Mouse (Mus musculus): ENCODE results near the gene Scube3.

Scube3 gene

DNA sequence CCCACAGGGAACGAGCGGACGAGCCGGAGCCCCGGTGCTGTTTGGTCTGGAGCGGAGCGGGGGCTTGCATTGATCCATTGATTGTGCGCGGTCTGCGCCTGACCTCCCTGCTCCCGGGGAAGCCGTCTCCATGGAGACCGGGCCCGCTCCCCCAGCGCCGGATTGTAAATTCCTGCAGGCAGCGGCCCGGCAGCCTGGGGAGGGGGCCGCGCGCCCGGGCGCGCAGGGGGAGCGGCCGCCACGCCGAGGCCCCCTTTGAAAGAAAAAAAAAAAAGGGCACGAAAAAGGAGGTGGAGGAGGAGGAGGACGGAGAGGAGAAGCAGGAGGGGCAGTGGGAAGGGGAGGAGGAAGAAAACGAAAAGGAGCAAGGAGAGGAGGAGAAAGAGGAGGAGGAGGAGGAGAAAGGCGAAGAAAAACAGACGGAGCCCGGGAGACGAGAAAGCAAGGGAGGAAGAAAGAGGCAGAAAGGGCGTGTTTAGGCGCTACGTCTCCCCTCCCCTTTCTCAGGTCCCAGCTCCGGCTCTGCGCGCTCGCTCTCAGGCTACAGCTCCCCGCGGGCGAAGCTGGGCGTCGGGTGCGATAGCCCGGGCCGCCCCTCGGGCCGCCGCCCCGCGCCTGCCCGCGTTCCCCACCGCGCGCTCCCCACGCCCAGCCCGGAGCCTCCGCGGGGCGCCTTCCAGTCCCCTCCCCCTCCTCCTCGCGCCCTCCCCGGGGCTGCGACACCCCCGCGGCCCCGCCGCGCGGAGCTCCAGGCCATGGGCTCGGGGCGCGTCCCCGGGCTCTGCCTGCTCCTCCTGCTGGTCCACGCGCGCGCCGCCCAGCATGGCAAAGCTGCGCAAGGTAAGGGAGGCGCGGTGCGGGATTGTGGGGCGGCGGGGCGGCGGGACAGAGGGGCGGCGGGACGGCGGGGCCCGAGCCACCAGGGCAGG, at the start of gene Scube3:
Gene Scube3 (plus strand): TSS at position 371 of the 929 bp plus-strand sequence.
- DNase-seq, result no peak

DNA sequence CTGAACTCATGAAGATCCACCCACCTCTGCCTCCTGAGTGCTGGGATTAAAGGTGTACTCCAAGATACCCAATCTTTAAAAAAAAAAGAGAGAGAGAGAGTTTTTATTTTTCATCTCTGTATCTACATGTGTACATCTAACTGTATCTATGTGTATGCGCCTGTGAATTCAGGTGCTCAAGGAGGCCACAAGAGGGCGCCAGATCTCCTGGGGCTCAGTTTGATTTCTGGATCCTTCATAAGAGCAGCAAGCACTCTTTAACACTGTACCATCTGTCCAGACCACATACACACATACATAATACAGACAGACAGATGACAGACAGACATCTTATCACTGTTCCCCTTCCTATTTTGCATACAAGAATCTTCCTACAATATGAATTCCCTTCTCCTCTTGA, 49.6 kb upstream of the Scube3 start:
- DNase-seq, result no peak

DNA sequence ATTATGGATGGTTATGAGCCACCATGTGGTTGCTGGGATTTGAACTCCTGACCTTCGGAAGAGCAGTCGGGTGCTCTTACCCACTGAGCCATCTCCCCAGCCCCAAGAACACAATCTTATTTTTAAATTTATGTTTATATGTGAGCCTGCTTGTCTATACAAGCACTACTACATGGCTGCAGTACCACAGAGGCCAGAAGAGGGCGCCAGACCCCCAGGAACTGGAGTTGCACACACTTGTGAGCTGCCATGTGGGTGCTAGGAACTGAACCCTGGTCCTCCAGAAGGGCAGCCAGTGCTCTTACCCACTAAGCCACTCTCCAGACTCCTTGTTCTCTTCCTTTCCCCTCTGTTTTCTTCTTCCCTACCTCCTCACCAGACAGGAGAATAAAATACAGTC, 48.1 kb upstream of the Scube3 start:
- DNase-seq, result no peak

DNA sequence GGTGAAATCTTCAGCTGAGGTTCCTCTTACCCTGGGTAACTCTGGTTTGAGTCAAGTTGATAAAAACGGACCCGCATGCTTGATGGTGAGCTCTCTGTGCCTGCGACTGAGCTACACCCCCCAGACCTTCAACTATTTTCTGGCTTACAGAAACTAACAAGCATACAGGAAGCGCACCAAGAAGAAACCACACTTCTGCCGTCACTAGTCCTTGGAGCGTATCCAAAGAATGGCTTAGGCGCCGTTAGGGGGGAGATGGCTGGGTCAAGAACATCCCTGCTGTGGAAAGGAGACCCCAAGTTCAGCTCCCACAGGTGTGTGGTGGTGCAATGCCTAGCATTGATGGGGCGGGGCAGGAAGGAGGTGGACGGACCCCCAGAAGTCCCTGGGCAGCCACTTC, 45.5 kb upstream of the Scube3 start:
- no peak for DNase-seq

DNA sequence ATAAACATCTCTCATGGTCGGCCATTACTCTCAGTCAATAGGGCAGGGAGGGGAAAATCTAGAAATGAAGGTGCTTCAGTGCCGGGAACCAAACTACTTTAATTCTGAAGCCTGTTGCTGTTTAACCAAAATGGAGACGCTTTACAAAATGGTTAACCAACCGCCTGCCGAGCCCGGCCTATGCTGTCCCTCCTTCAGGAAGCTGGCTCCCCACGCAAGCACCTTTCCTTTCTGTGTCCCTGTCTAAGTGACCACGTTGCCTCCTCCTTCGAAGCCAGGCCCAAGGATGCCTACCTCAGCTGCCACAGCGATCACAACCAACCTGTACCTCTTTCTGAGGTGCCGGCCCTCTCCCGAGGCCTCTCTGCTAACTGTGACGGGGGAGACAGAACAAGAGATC, 44.6 kb upstream of the Scube3 start:
- DNase-seq, result no peak

DNA sequence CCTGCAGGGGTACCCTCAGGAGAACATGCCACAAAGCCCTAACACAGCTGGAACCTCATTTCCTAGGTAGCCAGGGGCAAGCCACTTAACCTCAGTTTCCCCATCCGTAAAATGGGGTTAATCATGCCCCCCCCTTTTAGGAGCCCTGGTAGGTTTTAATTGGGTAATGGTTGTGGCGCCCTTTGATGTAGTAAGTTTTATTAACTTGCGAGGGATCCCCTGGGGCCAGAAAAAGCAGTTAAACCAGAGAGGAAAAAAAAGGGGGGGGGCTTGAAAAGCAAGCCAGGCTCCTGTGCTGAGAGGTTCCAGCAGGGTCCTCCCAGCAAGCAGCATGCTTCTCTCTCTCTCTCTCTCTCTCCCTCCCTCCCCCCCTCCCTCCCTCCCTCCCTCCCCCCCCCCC, 42.9 kb upstream of the Scube3 start:
- DNase-seq, result no peak

DNA sequence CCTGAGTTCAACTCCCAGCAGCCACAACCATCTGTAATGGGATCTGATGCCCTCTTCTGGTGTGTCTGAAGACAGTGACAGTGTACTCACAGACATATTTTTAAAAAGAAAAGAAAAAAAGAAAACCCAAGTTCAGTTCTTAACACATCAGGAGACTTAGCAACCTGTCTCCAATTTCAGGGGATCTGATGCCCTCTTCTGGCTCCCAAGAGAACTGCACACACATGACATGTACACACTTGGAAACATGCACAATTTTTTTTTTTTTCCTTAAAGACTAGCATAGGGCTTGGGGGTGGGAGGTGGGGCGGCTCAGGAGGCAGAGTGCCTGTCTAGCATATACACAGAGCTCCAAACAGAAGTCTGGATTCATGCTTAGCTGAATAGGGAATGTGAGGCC, 41.3 kb upstream of the Scube3 start:
- no peak for DNase-seq

DNA sequence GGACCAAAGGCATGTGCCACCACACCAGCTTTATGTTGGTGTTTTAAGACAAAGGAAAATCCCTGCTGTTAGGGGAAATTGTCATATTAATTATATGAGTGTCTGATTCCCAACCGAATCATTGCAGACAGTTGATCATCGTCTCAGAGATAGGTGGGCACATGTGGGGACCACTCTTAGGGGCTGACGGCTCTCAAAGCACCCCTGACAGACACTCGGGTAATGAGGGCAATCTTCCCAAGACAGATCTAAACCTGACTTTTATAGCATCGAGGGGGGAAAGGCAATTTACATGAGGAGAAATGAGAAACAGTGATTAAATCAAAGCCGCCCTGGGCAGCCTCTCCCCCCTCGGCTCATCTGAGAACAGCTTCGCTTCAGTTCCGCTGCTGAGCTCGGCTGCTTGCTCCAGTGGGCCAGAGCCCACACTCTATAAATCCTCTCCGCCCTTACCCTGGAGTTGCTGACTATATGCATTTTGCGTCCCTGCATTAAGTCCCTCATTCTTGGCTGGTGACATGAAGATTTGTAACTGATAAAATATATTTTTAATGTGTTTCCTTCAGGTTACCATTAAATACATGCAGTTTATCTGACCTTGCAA, 40.6 kb upstream of the Scube3 start:
- no peak for DNase-seq

DNA sequence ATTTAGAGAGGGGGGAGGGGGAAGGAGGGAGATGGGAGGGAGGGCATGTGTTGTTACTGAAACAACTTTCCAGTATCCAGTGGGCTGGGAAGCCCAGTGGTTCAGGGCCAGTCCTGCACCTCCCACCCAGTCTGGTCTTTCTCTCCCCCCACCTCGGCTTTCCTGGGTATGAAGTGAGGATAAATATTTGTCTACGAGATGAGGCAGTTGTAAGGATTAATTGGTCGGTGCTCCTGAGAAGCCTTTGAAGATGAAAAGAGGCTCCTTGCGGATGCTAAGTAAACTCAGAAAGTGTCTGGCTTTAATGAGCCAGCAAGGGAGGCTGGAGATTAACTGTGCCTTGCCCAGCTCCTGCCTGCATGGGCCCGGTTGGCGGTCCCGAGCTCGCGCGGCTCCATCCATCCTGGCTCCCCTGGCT, 40.0 kb upstream of the Scube3 start:
- no peak for DNase-seq

DNA sequence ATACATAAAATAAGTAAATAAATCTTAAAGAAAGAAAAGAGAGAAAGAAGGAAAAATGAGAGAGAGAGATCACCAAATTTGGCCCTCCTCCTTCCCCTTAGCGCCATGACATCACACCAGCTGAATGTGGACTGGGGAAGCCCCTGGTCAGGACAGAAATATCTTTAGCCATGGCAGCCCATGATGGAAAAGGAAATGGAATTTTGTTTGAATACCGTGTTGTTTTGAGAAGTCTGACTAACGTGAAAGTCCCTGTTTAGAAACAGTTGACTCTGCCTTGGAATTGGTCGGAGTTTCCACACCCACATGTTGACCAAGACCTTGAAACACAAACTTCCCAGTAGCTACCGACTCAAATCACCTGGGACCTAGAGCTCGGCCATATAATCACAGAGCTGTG, 37.5 kb upstream of the Scube3 start:
- no peak for DNase-seq

DNA sequence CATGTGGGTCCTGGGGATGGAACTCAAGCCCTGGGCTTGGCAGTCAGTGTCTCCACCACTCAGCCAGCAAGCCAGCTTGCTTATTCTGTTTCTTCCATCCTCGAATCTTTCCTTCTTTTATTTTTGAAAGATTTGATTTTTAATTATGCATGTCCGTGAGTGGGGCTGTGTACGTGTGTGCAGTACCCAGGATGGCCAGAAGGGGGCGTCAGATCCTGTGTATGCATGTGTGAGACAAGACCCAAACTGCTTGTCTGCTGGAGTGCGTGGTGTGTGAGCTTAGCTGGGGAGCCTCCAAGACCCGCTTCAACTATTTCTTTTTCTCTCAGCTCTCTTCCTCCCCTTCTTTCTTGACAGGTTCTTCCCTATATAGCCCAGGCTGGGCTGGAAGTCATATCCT, 35.6 kb upstream of the Scube3 start:
- no peak for DNase-seq

DNA sequence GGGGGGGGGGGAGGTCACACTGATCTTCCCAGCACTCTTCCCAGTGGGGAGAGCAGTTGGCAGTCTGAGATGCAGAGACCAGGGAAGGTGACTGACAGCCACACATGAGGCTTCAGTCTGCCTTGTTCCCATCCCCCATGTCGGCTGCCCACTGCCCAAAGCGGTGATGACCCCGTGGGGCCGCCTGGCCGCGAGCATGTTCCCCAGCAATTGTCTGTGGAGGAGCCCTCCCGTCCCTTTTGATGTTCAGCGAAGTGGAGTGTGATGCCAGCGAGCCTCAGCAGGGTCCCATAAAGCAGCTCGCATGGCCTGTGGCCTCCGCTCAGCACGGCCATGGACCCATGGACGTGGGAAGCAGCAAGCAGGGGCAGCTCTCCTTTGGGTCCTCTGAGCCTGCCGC, 34.7 kb upstream of the Scube3 start:
- no peak for DNase-seq

DNA sequence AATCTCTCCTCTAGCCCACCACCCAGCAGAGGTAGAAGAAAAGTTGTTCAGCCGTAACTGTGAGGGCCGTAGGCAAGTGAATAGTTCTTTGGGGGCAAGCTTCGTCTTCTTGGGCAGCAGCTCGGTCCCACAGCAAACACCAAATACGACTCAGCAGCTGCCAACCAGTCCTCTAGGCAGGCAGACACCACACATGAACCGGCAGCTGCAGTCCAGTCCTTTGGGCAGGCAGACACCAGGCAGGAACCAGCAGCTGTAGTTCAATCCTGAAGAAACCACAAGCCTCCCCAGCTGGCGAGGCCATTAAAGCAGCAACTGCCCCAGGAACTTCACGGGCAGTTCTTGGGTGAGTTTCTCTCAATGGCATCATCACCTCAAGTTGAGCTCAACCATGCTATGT, 29.7 kb upstream of the Scube3 start:
- DNase-seq, result no peak

DNA sequence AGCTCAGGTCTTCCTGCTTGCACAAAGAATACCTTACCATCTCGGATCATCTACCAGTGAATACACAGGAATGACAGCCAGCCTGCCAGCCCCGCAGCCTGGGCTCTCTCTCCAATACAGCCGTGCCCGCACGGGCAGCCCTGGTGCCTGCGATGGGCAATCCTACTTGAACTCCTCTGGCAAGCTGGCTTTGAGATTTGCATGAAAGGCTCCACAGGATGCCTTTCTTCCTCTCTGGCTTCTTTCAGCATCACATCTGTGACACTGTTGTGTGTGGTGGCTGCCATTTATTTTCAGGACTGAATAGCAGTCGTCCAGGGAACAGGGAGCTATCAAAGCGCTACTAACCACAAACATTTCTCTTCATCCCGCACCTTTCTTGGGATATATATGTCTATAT, 25.6 kb upstream of the Scube3 start:
- DNase-seq, result no peak

DNA sequence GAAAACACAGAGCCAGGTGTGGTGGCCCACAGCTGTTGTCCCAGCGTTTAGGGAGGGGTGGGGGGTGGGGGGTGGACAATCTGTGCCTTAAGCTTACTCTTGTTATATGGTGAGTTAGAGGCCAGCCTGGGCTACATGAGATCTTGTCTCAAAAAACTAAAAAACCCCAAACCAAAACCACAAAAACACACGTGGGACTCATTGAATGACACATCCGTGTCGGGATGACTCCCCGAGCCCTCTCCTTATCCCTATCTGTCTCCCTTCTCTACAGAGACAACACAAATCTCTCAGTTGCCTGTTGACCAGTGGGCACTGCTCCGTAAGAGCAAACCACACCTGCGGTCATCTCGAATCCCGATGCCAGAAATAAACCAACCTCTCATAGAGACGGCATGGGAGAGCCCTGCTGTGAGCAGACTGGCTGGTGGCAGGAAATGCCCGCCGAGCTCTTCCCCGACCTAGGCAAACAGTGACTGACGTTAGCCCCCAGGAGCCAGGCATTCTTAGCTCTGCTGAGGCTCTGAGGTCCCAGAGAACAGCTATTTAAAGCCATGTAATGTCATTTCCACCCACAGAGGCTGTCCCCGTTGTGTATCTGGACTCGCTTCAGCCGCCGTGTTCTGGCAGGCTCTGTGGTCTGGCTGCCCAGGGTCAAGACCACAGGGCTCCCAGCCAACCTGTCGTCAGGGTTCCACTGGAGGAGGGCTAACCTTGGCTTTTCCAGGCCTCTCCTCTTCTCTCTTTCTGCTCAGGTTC, 24.3 kb upstream of the Scube3 start:
- DNase-seq, result peak; percentile 55

DNA sequence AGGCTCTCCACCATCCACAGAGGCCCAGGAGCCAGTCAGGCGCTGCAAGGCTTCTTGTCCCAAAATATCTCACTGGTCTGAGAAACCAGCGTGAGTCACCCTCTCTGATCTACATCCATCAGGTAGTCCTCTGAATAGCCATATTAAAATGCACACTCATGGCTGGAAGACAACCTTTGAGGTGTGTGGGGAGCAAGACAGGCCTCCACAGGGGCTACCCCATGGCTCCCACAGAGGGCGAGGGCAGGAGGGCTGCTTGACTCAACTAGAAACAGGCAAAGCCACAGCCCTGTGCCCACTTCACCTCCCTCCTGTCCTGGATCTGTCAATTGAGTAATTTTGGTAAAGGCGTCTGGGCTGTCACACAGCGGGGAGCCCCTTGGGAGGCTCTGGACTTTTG, 21.5 kb upstream of the Scube3 start:
- DNase-seq, result no peak

DNA sequence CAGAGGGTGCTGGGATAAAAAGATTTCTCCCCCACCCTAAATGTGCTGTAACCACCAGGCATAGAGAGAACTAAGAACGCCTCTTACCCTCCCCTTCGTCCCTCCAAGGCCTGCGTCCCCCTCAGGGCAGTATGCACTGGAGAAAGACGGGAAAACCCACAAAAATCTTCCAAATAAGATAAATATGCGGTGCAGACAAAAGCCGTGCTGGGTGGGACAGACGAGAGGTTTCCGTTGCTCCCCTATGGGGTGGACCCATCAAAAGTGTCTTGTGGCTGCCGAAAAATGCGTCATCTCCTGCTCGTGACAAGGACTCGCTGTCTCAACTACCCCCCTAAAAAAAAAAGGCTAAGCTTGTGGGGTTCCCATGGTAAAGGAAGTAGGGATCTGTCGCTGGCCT, 19.0 kb upstream of the Scube3 start:
- no peak for DNase-seq

DNA sequence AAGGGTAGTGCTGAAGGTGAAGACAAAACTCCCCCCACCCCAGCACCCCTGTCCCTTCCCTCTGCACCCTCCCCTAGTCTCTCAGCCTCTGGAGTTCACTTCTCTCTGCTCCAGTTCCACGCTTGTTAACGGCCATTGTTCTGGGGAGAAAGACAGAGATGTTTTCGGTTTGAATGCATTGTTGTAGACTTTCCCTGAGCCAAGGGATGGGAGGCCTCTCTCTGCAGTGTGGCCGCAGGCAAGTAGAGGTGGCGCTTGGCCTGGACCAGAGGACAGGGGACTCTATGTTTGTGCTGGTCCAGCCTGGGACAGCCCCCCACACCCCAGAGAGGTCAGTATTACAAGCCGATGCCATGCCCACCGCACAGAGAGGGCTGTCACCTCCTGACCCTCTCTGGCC, 18.3 kb upstream of the Scube3 start:
- no peak for DNase-seq

DNA sequence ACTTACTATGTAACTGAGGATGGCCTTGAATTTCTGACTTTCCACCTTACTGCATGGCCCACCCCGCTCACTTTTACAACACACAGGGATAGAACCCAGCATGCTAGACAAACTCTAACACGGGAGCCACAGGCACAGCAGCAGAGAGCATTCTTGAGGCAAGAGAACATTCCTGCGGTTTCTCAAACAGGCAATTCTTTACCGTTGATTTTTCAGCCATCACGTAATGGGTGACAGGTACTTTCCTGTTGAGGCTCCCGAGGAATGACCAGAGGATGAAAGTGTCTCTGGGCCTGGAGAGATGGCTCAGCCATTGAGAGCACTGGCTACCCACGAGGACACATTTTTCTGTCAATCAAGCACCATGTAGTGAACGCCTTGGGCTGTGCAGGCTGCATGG, 17.6 kb upstream of the Scube3 start:
- DNase-seq, result no peak

DNA sequence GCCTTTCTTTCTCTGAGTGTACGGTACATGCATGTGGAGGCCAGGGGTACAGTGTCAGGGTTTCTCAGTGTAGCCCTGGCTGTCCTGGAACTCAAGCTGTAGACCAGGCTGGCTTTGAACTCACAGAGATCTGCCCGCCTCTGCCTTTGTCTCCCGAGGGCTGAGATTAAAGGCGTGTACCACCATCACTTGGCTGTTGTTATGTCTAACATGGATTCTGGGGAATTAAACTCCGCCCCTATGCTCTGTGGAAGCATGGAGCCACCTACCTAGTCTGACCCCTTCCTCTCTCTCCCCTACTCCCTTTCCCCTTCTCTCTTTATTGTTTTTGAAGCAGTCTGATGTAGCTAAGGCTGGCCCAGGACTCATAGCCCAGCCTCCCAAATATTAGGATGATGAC, 12.1 kb upstream of the Scube3 start:
- DNase-seq, result no peak

DNA sequence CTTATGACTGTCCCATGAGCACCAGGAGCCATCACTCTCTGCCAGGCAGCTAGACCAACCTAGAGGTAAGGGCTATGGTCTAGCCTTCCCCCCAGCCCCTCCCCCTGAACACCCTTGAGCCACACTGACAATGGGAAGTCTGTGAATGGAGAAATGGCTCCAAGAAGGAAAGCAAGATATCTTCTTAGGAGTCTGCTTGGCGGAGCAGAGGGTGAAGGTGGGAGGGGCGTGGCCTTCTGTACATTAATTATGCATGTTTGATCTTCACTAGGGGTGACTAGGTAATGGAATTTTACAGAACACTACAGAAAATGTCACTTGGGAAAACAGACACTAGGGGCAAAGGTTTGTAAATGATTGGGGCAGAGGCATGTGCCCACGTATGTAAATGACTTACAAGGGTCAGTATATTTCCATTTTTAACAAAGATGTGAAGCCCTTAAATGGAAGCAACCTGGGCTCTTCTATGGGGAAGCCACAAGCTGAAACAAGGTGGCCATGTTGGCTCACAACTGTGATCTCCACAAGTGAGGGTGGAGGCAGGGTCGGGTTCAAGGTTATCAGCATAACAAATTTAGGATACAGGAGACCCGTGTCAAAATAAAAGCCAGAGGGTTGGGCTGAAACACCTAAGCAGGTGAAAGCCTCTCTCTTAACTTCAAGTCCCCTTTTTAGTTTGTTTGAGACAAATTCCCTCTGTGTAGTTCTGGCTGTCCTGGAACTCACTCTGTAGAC, 11.4 kb upstream of the Scube3 start:
- DNase-seq, result no peak

DNA sequence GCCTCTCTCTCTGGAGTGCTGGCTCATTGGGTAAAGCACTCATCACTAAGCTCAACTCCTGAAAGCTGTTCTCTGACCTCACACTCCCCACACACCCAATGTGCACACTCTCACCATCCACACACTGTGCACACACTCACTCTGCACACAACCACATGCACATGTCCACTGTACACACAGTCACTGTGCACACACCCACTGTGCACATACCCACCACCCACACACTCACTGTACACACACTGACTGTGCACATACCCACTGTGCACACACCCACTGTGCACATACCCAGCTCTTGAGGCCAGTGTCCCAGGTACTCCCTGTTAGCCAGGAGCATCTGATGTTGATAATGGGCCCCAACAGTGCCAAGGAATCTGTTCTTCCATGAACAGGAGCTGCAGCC, 10.8 kb upstream of the Scube3 start:
- DNase-seq, result no peak

DNA sequence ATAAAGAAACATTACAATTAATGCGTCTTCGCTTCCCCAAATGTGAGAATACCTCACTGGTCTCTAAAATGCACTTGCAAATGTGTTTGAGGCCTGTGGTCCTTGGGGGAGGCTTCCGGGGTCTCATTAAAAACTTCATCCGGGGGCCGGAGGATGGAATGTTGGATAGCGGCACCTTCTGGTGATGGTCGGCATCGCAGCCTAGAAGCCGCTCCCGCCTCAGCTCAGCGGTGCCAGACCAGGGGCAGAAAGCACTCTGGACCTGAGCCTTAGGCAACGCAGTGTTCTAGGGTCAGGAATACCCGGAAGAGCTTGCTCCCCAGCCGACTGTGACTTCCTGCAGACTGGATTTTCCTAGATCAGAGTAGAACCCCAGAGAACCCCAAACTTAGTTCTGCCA, 8.7 kb upstream of the Scube3 start:
- DNase-seq, result peak; percentile 76
